Mouse (Mus musculus) hindbrain, embryonic 16.5 days (tissue): Measurements from ENCODE around the gene Bbx. TPM values are rescaled to one million over a fixed set of nuclear protein-coding genes. Genes with fewer than 3 reads are reported as not detected.

ENCODE experiments used
- ATAC-seq: fragments of 200-750 bp; cut with Nextera tagmentation; 2 replicates; pipeline ENCODE4 v1.8.0; 2017; ENCODE audit warnings: moderate TSS enrichment, moderate library complexity
- H3K27ac ChIP-seq: fragments of 300-500 bp; sonication (generic); 2 replicates; pipeline ENCODE4 v1.5.1; 2014; ENCODE audit warnings: low read depth, mild to moderate bottlenecking, control low read depth, low read length, moderate library complexity
- H3K27me3 ChIP-seq: fragments of 300-500 bp; sonication (generic); replicated peaks from 2 replicates; pipeline ENCODE4 v1.6.1; 2014; ENCODE audit warnings: low read length; ENCODE audit not compliant: control insufficient read depth, insufficient read depth
- H3K36me3 ChIP-seq: fragments of 300-500 bp; sonication (generic); 2 replicates; pipeline ENCODE4 v1.6.1; 2014; ENCODE audit warnings: mild to moderate bottlenecking, low read length, moderate library complexity, mixed read lengths; ENCODE audit not compliant: control insufficient read depth, insufficient read depth
- H3K4me1 ChIP-seq: fragments of 300-500 bp; sonication (generic); 2 replicates; pipeline ENCODE4 v1.6.1; 2014; ENCODE audit warnings: low read depth, low read length; ENCODE audit not compliant: control insufficient read depth, insufficient read depth
- H3K4me2 ChIP-seq: fragments of 300-500 bp; sonication (generic); 2 replicates; pipeline ENCODE4 v1.6.1; 2014; ENCODE audit warnings: mild to moderate bottlenecking, low read length, control low read depth, moderate library complexity
- H3K4me3 ChIP-seq: fragments of 300-500 bp; sonication (generic); 2 replicates; pipeline ENCODE4 v1.5.1; 2014; ENCODE audit warnings: mild to moderate bottlenecking, low read length, control low read depth, moderate library complexity
- H3K9ac ChIP-seq: fragments of 300-500 bp; sonication (generic); 2 replicates; pipeline ENCODE4 v1.6.1; 2014; ENCODE audit warnings: low read depth, mild to moderate bottlenecking, control low read depth, low read length, moderate library complexity
- H3K9me3 ChIP-seq: fragments of 300-500 bp; sonication (generic); 2 replicates; pipeline ENCODE4 v1.6.1; 2014; ENCODE audit warnings: mild to moderate bottlenecking, low read length, moderate library complexity; ENCODE audit not compliant: control insufficient read depth
- WGBS: fragments of 180-500 bp; shearing (Covaris S2); extraction: QIAGEN DNeasy Blood & Tissue Kit; methylation state at CpG from one replicate; pipeline ENCODE4 v1.1.7; 2014; 5-methylcytosine and 5-hydroxymethylcytosine counted together
- polyA plus RNA-seq: library from polyadenylated mRNA; unstranded; fragments of >200 nt; fragmentation: Nextera tagmentation; extraction: Ambion mirVana; gene quantifications from 2 replicates; pipeline ENCODE4 v1.2.1, GENCODE M21; 2015

The Bbx gene
- polyA plus RNA-seq, 1 experiment from 2014 or later, result 20.3 TPM

DNA sequence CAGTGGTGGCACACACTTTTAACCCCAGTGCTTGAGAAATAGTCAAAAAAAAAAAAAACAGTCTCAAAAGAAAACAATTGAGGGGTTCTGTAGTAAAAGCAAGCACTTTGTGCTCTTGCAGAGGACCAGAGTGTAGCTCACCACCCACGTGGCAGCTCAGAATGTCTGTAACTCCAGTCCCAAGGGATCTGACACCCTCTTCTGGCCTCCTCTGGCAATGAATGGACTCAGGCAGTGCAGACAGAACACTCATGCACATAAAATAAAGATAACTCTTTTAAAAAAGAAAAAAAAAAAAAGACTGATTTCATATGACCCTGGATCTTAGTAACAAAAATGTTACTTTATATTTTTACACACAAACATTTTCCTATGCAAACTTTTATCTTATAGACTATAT lies 12.1 kb downstream of the Bbx start:
- H3K27ac ChIP-seq, result no peak overlapping the region
- no peaks in the 10 kb centered on the region for H3K9me3 ChIP-seq
- no peak overlapping the region for H3K4me2 ChIP-seq
- no peaks in the 10 kb centered on the region for H3K36me3 ChIP-seq
- ATAC-seq, result no peak
- no peaks in the 10 kb centered on the region for H3K4me1 ChIP-seq
- no peak overlapping the region for H3K4me3 ChIP-seq
- WGBS, result 14% methylated on average over 1 of the region's 1 CpGs
- H3K27me3 ChIP-seq, result no peaks in the 10 kb centered on the region
- no peak overlapping the region for H3K9ac ChIP-seq

DNA sequence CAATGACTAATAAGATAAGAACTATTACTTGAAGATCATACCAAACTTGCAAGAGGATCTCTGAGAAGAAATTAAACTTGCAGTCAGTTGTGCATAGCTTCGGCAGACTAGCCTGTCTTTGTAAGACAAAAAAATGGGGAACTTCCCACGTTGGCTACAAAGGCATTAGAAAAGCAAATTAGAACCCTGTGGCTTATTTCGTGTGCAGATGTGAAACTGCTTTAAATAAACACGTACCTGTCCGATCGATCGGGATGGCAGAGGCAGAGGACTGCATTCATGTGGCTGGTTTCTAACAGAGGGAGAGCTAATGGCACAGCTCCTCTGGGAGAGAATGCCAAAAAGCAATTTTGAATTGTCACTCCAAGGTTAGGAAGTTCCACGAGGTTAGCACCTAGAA lies 16.8 kb downstream of the Bbx start:
- H3K9ac ChIP-seq, result no peak overlapping the region
- H3K27me3 ChIP-seq, result no peaks in the 10 kb centered on the region
- H3K4me2 ChIP-seq, result no peak overlapping the region
- H3K36me3 ChIP-seq, result no peaks in the 10 kb centered on the region
- no peak for ATAC-seq
- H3K4me1 ChIP-seq, result no peaks in the 10 kb centered on the region
- no peak overlapping the region for H3K4me3 ChIP-seq
- H3K9me3 ChIP-seq, result no peaks in the 10 kb centered on the region
- no peak overlapping the region for H3K27ac ChIP-seq
- WGBS, result 76% methylated on average over 8 of the region's 8 CpGs

DNA sequence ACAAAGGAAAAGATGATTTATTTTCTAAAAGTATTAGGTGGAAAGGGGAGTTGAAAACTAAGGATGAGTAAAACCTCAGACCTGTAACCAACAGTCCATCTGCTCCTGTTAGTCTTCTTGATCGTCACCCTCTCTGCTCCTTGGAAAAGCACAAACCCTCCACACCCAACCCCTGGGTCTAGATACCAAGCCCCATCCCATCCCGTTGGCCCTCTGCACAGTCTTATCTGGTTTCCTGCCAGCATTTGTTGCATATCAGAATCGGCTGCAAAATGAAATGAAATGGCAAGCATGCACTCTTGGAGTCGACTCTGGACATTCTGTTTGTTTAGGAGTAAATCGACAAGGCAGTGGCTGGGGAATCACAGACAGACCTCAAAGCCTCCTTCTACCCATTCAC lies 29.3 kb downstream of the Bbx start:
- Histone ChIP-seq H3K4me1 (no peaks in the 10 kb centered on the region), H3K4me3 (no peak overlapping the region), H3K36me3 (no peaks in the 10 kb centered on the region), H3K9me3 (no peaks in the 10 kb centered on the region), H3K27ac (no peak overlapping the region), H3K4me2 (no peak overlapping the region), H3K9ac (no peak overlapping the region), H3K27me3 (no peaks in the 10 kb centered on the region)
- 88% methylated on average over 5 of the region's 5 CpGs for WGBS
- ATAC-seq, result no peak

DNA sequence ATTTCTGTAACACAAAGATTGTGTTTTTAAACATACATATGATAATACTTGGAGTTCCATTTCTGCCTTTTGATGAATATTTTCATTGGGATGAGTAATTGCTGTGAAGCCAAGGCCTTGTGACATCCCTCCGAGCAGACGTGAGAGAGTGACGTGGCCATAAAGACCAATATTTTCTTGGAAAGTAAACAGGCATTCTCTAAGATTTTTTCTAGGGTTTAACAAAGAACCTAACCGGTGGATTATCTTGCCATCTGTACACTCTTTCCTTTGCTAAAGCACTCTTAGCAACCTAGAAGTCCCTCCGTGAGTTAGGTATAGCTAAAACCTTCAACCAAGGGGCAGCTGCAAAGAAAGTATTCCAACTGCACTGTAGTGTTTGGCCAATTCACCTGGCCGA lies 32.4 kb downstream of the Bbx start:
- no peaks in the 10 kb centered on the region for H3K27me3 ChIP-seq
- 93% methylated on average over 6 of the region's 6 CpGs for WGBS
- H3K9me3 ChIP-seq, result no peaks in the 10 kb centered on the region
- no peaks in the 10 kb centered on the region for H3K4me1 ChIP-seq
- no peak for ATAC-seq
- H3K36me3 ChIP-seq, result no peaks in the 10 kb centered on the region
- H3K9ac ChIP-seq, result no peak overlapping the region
- no peak overlapping the region for H3K27ac ChIP-seq
- no peak overlapping the region for H3K4me2 ChIP-seq
- H3K4me3 ChIP-seq, result no peak overlapping the region

DNA sequence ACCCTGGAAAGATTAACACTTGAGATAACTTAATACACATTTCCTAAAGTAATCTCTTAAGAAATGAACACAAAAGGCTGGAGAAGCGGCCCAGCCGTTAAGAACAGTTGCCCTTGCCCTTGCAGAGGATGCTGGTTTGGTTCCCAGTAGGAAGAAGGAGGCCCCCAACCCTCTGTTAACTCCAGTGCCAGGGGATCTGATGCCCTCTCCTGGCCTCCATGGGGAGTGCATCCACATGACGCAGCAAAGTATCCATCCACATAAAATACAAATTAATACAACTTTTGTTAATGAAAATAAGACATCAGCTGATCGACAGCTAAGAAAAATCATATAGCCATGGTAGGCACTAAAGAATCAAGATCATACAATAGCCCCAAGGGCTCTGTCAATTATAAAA lies 33.6 kb downstream of the Bbx start:
- Histone ChIP-seq H3K9ac (no peak overlapping the region), H3K4me2 (no peak overlapping the region), H3K36me3 (no peaks in the 10 kb centered on the region), H3K4me1 (no peaks in the 10 kb centered on the region), H3K4me3 (no peak overlapping the region), H3K27ac (no peak overlapping the region), H3K27me3 (no peaks in the 10 kb centered on the region), H3K9me3 (no peaks in the 10 kb centered on the region)
- ATAC-seq, result no peak
- 83% methylated on average over 4 of the region's 4 CpGs for WGBS

DNA sequence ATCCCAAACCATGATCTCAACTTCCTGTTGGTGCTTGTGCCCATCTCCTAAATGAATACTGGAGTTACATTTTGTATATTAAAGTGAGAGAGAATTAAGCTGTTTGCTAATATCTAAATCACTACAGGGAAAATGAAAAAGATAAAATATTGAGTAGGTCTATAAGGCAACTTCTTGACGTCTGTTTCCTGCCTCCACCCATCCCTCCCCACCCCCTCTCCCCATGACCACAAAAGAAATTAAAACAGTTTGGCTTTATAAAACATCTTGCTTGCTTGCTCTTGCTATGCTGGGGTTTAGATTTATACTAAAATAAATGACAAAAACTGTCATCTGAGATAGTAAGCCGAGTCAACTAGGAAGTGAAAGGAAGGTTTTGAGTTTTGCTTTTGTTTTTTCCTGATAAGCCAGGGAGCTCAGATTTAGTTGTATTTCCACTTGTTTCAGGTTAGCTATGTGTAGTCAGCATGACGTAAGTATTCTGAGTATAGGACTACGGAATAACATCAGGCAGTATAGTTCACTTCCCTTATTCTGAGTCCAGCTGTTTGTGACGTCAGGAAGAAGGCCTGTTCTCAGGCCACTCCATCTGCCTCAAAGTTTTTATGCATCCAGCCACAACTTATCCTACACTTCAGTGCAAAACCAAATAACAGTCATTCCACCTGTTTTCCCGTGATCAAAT lies 36.1 kb downstream of the Bbx start:
- WGBS, result 88% methylated on average over 6 of the region's 6 CpGs
- Histone ChIP-seq H3K36me3 (no peaks in the 10 kb centered on the region), H3K4me1 (no peaks in the 10 kb centered on the region), H3K4me2 (no peak overlapping the region), H3K4me3 (no peak overlapping the region), H3K27ac (no peak overlapping the region), H3K9me3 (no peaks in the 10 kb centered on the region), H3K27me3 (no peaks in the 10 kb centered on the region), H3K9ac (no peak overlapping the region)
- no peak for ATAC-seq

DNA sequence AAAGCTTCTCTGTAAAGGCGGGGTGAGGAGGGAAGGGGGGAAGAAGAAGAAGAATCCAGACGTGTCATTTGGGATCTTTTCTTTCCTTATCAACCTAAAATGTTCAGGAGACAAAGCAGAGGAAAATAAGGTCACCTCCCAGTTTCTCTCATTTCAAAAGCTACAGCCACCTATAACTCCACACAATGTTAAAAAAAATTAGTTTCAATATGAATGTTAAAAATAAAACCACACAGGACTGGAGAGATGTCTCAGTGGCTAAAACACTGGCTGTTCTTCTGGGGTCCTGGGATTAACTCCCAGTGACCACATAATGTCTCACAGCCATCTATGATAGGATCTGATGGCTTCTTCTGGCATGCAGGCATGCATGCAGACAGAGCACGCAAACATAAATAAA lies 43.7 kb downstream of the Bbx start:
- no peaks in the 10 kb centered on the region for H3K9me3 ChIP-seq

DNA sequence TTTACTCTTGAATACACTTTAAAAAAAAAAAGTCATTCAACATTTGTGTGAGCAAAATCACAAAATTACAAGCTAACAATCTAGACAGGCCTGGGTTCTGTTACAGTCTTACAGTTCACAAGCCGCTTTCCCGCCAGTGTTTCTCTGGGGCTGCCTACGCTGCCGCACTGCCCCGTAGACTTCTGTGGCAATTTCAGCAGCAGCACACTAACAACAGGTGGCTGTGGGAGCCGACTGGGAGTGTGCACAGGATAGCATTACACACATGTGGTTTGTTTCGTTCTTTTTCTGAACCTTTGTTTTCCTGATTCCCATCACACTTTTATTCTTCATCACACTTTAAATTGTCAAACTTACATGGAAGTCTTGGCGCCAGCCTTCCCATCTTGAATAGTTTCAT lies 48.6 kb downstream of the Bbx start:
- H3K4me2 ChIP-seq, result no peak overlapping the region
- 93% methylated on average over 8 of the region's 8 CpGs for WGBS

More for the DNA sequence above, 43.7 kb downstream of the Bbx start:
- WGBS, result 82% methylated on average over 3 of the region's 3 CpGs
- Histone ChIP-seq H3K4me3 (no peak overlapping the region), H3K9ac (no peak overlapping the region), H3K27me3 (no peaks in the 10 kb centered on the region), H3K36me3 (no peaks in the 10 kb centered on the region), H3K4me1 (no peaks in the 10 kb centered on the region), H3K4me2 (no peak overlapping the region), H3K27ac (no peak overlapping the region)
- ATAC-seq, result no peak

DNA sequence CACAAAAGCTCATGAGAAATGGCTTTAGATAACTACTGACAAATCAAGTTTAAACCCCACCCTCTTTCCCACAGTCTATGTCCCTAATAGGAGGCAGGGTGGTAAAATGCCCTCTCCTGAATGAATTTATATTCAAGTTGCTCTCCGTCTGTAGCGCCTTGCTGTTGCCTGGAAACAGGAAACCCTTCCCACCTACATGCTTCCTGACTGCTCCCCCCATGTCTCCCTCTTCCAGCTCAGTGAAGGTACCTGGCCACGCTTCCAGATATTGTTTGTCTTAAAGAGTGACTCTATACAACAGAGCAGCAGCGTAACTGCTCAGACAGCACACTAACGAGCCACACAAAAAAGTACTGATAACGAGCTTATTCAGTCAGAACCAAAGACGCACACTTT lies 50.8 kb downstream of the Bbx start:
- H3K9me3 ChIP-seq, result no peaks in the 10 kb centered on the region
- peak; percentile 85 for ATAC-seq
- peak overlapping the region; percentile 16; the same call in 1 of the 2 replicates for H3K9ac ChIP-seq
- H3K4me3 ChIP-seq, result peak overlapping the region; percentile 28
- peaks cover 3% of the 10 kb centered on the region for H3K4me1 ChIP-seq
- H3K27me3 ChIP-seq, result no peaks in the 10 kb centered on the region
- H3K4me2 ChIP-seq, result peak overlapping the region; percentile 57
- WGBS, result 28% methylated on average over 7 of the region's 7 CpGs
- H3K36me3 ChIP-seq, result no peaks in the 10 kb centered on the region
- no peak overlapping the region for H3K27ac ChIP-seq

More for the DNA sequence above, 48.6 kb downstream of the Bbx start:
- no peaks in the 10 kb centered on the region for H3K27me3 ChIP-seq
- H3K36me3 ChIP-seq, result no peaks in the 10 kb centered on the region
- ATAC-seq, result no peak
- H3K4me1 ChIP-seq, result peaks cover 3% of the 10 kb centered on the region
- H3K9me3 ChIP-seq, result no peaks in the 10 kb centered on the region
- H3K9ac ChIP-seq, result no peak overlapping the region
- no peak overlapping the region for H3K27ac ChIP-seq
- H3K4me3 ChIP-seq, result no peak overlapping the region
